Comparison of ENCODE assay signal across 21 mouse cellular contexts in genomic region chr1:154104779-154105178, GRCm38 (mm10).
"Had no signal": no experiment of that assay in that cellular context is flagged by ENCODE, and none has a peak within 500 bp of the region (broad histone marks: within the 10 kb centered on the region; RNA-seq: fewer than 3 reads in every experiment).

No protein-coding gene starts in this region.

- H3K4me3 ChIP-seq: kidney, embryonic 15.5 days; limb, embryonic 12.5 days; limb, embryonic 15.5 days; liver, embryonic 13.5 days; midbrain, embryonic 13.5 days; neural tube, embryonic 12.5 days; neural tube, embryonic 15.5 days; stomach, embryonic 15.5 days had no signal

- H3K27ac ChIP-seq: kidney, embryonic 15.5 days; limb, embryonic 12.5 days; limb, embryonic 15.5 days; liver, embryonic 13.5 days; midbrain, embryonic 13.5 days; neural tube, embryonic 12.5 days; stomach, embryonic 15.5 days had no signal

- H3K4me1 ChIP-seq: limb, embryonic 12.5 days; liver, embryonic 13.5 days had no signal

- H3K4me2 ChIP-seq: kidney, embryonic 15.5 days; limb, embryonic 12.5 days; limb, embryonic 15.5 days; liver, embryonic 13.5 days; midbrain, embryonic 13.5 days; neural tube, embryonic 12.5 days; neural tube, embryonic 15.5 days; stomach, embryonic 15.5 days had no signal

- H3K36me3 ChIP-seq: kidney, embryonic 15.5 days; limb, embryonic 12.5 days; limb, embryonic 15.5 days; liver, embryonic 13.5 days; midbrain, embryonic 13.5 days; neural tube, embryonic 12.5 days; neural tube, embryonic 15.5 days; stomach, embryonic 15.5 days had no signal

- H3K27me3 ChIP-seq: kidney, embryonic 15.5 days; limb, embryonic 12.5 days; limb, embryonic 15.5 days; liver, embryonic 13.5 days; midbrain, embryonic 13.5 days; neural tube, embryonic 12.5 days; neural tube, embryonic 15.5 days; stomach, embryonic 15.5 days had no signal

- ATAC-seq: intestine, postnatal 0 days; midbrain, embryonic 13.5 days had no signal

- H3K9ac ChIP-seq: kidney, embryonic 15.5 days; limb, embryonic 12.5 days; limb, embryonic 15.5 days; liver, embryonic 13.5 days; midbrain, embryonic 13.5 days; neural tube, embryonic 12.5 days; neural tube, embryonic 15.5 days; stomach, embryonic 15.5 days had no signal

- DNase-seq: kidney, adult 2 months; kidney, postnatal 10 days; kidney, postnatal 36 days; layer of hippocampus, adult 9-11 months; left cerebral cortex, postnatal 4 days; liver, embryonic 13.5 days; lung, adult 2 months; lung, postnatal 14 days; lung, postnatal 4 days; right cerebral cortex, adult 18-20 months; right cerebral cortex, postnatal 14 days; right cerebral cortex, postnatal 4 days; thymus, postnatal 25 days had no signal

- H3K9me3 ChIP-seq: kidney, embryonic 15.5 days; limb, embryonic 12.5 days; limb, embryonic 15.5 days; liver, embryonic 13.5 days; midbrain, embryonic 13.5 days; neural tube, embryonic 12.5 days; neural tube, embryonic 15.5 days; stomach, embryonic 15.5 days had no signal
